Mouse (Mus musculus) heart, adult 2 months (tissue): Measurements from ENCODE around the gene Zxdb.
"Not testable (repeated sequence)": the region's sequence is repeated elsewhere in the genome, so short reads cannot be mapped to it uniquely, and the experiment has no call there.

ENCODE experiments used
- CTCF ChIP-seq: fragments of 200-600 bp; IDR thresholded peaks from 2 replicates; pipeline ENCODE4 v1.8.1; 2022; ENCODE audit warnings: antibody characterized with exemption, mild to moderate bottlenecking, moderate library complexity
- EP300 ChIP-seq: fragments of 200-500 bp; IDR thresholded peaks from 2 replicates; pipeline ENCODE4 v1.6.1; 2011; ENCODE audit warnings: low read depth, low read length, control low read depth; ENCODE audit not compliant: insufficient read depth
- POLR2A ChIP-seq: fragments of 200-500 bp; IDR thresholded peaks from 2 replicates; pipeline ENCODE4 v1.6.1; 2011; ENCODE audit warnings: mild to moderate bottlenecking, low read depth, low read length, control low read depth; ENCODE audit not compliant: insufficient read depth

GRCm38 (mm10) chrX:94709752-94710151 is 14.6 kb upstream of the Zxdb start:
- not testable (repeated sequence) for TF ChIP-seq CTCF, POLR2A, EP300
